Mouse (Mus musculus) liver, embryonic 14.5 days (tissue): ENCODE measurements around the gene Lrrc3b.

Source experiments
- CTCF ChIP-seq: IDR thresholded peaks from 2 replicates; pipeline ENCODE4 v1.5.1; 2016; ENCODE audit warnings: antibody characterized with exemption, low read depth, control low read depth
- EP300 ChIP-seq: IDR thresholded peaks from 2 replicates; pipeline ENCODE4 v1.6.1; 2016; ENCODE audit warnings: antibody characterized with exemption, low read depth

GRCm38 (mm10) chr14:15436586-15436985, 2.2 kb downstream of the Lrrc3b start:
- TF ChIP-seq CTCF (no peak), EP300 (no peak)
